Mouse (Mus musculus) liver, adult 2 months (tissue): ENCODE data around the gene Gm609. TPM values are rescaled to one million over a fixed set of nuclear protein-coding genes. Genes with fewer than 3 reads are reported as not detected.

Source experiments
- DNase-seq: peaks from one replicate; pipeline ENCODE4 v3.0.0-alpha.2; 2011; ENCODE audit warnings: low read depth, low spot score; ENCODE audit errors: extremely low read depth
- H3K27ac ChIP-seq: fragments of 200-500 bp; replicated peaks from 2 replicates; pipeline ENCODE4 v1.5.1; 2012; ENCODE audit warnings: low read depth, mild to moderate bottlenecking, control low read depth, inconsistent platforms, low read length; ENCODE audit not compliant: insufficient read depth
- H3K27me3 ChIP-seq: fragments of 200-500 bp; 2 replicates; pipeline ENCODE4 v1.6.1; 2012; ENCODE audit warnings: mild to moderate bottlenecking, moderate library complexity, low read length, inconsistent platforms; ENCODE audit not compliant: control insufficient read depth, insufficient read depth
- H3K36me3 ChIP-seq: fragments of 200-500 bp; 2 replicates; pipeline ENCODE4 v1.6.1; 2012; ENCODE audit warnings: low read length, inconsistent platforms; ENCODE audit not compliant: control insufficient read depth, insufficient read depth
- H3K4me1 ChIP-seq: fragments of 200-500 bp; 2 replicates; pipeline ENCODE4 v1.6.1; 2011; ENCODE audit warnings: low read length; ENCODE audit not compliant: control insufficient read depth, insufficient read depth
- H3K4me3 ChIP-seq: fragments of 200-500 bp; 2 replicates; pipeline ENCODE4 v1.5.1; 2011; ENCODE audit warnings: low read depth, mild to moderate bottlenecking, control low read depth, low read length, moderate library complexity; ENCODE audit not compliant: insufficient read depth
- H3K79me2 ChIP-seq: fragments of 200-500 bp; 2 replicates; pipeline ENCODE4 v1.6.1; 2012; ENCODE audit warnings: inconsistent platforms, mild to moderate bottlenecking, low read length, moderate library complexity; ENCODE audit not compliant: control insufficient read depth, insufficient read depth
- H3K9ac ChIP-seq: fragments of 200-500 bp; 2 replicates; pipeline ENCODE4 v1.6.1; 2012; ENCODE audit warnings: low read depth, mild to moderate bottlenecking, control low read depth, inconsistent platforms, low read length
- CTCF ChIP-seq: fragments of 200-500 bp; IDR thresholded peaks from 2 replicates; pipeline ENCODE4 v1.5.1; 2011; ENCODE audit warnings: low read depth, low read length, control low read depth
- POLR2A ChIP-seq: fragments of 200-500 bp; IDR thresholded peaks from 2 replicates; pipeline ENCODE4 v1.6.1; 2011; ENCODE audit warnings: low read length, control low read depth; ENCODE audit not compliant: insufficient read depth; ENCODE audit errors: extremely low read depth
- WGBS: fragments of 180-500 bp; shearing (Covaris S2); methylation state at CpG from one replicate; pipeline ENCODE4 v1.1.7; 2018; 5-methylcytosine and 5-hydroxymethylcytosine counted together
- polyA plus RNA-seq: library from polyadenylated mRNA; depleted of rRNA; stranded (reverse); fragments of >200 nt; gene quantifications from 2 replicates; pipeline ENCODE4 v1.2.3, GENCODE M21; 2012
- total RNA-seq: library from RNA; depleted of rRNA; stranded (reverse); fragments of >200 nt; gene quantifications from 2 replicates; pipeline ENCODE4 v1.2.3, GENCODE M21; 2014

Gm609 gene
- total and polyA plus RNA-seq, 2 experiments = 0.04 to 0.46 TPM

DNA sequence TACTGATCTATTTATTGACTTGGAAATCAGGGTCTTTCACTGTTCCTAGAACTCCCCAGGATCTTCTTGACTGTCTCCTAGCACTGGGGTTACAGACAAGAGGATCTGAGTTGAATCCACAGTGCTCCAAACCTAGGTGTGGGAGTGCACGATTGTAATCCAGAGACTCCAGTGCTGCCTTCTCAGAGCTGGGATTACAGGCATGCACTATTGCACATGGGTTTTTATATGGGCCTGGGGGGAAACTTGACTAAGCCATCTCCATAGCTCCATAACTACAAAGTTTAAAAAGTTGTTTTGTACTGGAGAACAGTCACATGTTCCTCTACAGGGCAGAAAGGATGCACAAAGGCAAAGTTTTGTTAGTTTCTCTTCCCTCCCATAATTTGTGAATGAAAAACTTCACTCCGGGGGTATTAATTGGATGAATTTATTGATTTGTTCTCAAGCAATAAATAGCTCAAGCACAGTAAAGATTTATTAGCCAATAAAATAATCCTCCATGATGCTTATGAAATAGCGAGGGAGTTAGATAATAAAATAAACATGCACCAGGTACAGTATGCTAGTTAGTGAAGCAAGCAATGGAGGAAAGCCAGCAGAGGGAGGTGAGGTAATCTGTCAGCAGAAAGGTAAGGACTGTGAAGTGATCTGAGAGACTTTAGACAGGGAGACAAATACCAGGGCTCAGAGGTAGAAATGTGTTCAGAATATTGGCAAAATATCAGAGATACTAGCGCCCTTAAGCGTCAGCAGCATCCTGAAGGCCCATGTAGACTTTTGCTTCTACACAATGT lies 114.4 kb downstream of the Gm609 start:
- no peaks in the 10 kb centered on the region for H3K27me3 ChIP-seq
- no peak overlapping the region for H3K9ac ChIP-seq
- no peak overlapping the region for H3K4me3 ChIP-seq
- 75% methylated on average over 5 of the region's 5 CpGs for WGBS
- H3K79me2 ChIP-seq = no peaks in the 10 kb centered on the region
- TF ChIP-seq POLR2A = no peak
- no peak for TF ChIP-seq CTCF
- H3K36me3 ChIP-seq = no peaks in the 10 kb centered on the region
- no peaks in the 10 kb centered on the region for H3K4me1 ChIP-seq
- DNase-seq = peak; percentile 12
- H3K27ac ChIP-seq = no peak overlapping the region

DNA sequence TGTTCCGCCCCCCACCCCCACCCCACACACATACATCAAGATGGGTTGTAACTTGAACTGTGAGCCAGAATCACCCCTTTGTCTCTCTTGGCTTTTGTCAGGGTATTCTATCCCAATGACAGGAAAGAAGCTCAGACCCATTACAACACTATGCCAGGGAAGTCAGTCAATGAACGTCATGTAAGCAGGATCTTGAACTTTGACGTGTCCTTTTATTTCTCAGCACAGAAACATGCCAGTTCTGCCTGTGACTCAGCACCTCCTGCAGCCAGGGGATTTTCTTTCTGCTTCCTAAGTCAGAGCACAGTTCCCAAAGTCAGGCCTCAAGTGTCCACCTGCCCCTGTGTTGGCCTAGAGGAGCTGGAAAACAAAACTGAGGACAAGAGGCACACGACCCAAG lies 115.4 kb downstream of the Gm609 start:
- Histone ChIP-seq H3K4me1 (no peaks in the 10 kb centered on the region), H3K27ac (no peak overlapping the region), H3K36me3 (no peaks in the 10 kb centered on the region), H3K79me2 (no peaks in the 10 kb centered on the region), H3K27me3 (no peaks in the 10 kb centered on the region), H3K4me3 (no peak overlapping the region), H3K9ac (no peak overlapping the region)
- 79% methylated on average over 4 of the region's 4 CpGs for WGBS
- DNase-seq = no peak
- no peak for TF ChIP-seq POLR2A
- TF ChIP-seq CTCF = no peak

DNA sequence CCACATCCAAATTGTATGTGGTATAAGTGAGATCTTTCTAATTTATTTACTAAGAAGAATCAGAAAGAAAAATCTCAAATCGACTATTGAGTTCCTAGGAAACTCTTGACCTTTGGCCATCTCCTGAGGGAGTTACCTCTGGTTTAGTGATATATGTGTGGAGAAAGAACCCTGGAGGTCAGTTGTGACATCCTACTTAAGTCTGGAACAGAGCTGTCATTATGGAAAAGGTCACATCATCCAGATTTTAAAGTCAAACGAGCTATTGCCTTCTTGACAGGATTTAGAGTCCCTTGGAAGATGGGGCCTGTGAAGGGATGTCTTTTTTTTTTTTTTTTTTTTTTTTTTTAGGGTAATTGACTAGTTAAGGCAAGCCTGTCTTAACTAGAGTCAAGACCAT lies 116.0 kb downstream of the Gm609 start:
- Histone ChIP-seq H3K79me2 (no peaks in the 10 kb centered on the region), H3K27ac (no peak overlapping the region), H3K4me1 (no peaks in the 10 kb centered on the region), H3K36me3 (no peaks in the 10 kb centered on the region), H3K4me3 (no peak overlapping the region), H3K9ac (no peak overlapping the region), H3K27me3 (no peaks in the 10 kb centered on the region)
- TF ChIP-seq CTCF (no peak), POLR2A (no peak)
- 57% methylated on average over 2 of the region's 2 CpGs for WGBS
- DNase-seq = no peak

- no peaks in the 10 kb centered on the region for H3K79me2 ChIP-seq
- H3K27ac ChIP-seq = no peak overlapping the region
- H3K36me3 ChIP-seq = no peaks in the 10 kb centered on the region
- H3K4me3 ChIP-seq = no peak overlapping the region
- H3K4me1 ChIP-seq = no peaks in the 10 kb centered on the region
- no peak for DNase-seq
- 79% methylated on average over 4 of the region's 4 CpGs for WGBS
- no peak overlapping the region for H3K9ac ChIP-seq
- no peaks in the 10 kb centered on the region for H3K27me3 ChIP-seq
- TF ChIP-seq POLR2A (no peak), CTCF (no peak)
These were observed 116.5 kb downstream of the Gm609 start for GRCm38 (mm10) chr16:45376294-45376693.

DNA sequence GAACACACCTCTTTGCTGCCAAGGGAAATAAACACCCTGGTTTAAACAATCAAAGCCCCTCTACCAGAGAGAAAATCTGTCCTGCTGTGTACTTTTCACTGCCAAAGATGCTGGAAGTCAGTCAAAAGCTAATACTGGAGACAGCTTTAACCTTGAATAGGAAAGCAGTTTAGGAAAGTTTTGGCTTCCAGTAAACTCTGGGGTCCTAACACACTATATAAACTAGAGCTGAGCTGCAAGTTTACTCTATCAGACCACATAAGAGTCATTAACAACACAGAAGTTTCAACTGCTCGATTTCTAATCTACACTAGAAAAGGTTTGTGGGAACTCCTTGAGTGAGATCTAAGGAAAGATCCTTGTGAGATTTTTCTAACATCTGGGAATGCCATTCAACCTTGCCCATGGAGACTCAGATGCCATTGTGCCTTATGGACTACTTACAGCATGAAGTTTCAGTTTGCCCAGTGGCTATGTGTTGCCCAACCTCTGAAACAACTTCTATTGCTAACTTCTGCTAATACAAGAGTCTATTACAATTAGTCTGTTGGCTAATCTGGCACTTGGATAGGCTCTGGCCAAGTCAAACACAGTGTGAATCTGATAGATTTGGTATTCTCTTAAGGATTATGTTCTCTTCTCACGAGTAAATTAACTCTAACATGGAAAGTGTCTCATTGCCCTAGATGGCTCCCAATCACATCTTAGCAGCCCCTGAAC lies 117.1 kb downstream of the Gm609 start:
- 62% methylated on average over 2 of the region's 2 CpGs for WGBS
- H3K9ac ChIP-seq = no peak overlapping the region
- no peak for TF ChIP-seq CTCF
- TF ChIP-seq POLR2A = no peak

DNA sequence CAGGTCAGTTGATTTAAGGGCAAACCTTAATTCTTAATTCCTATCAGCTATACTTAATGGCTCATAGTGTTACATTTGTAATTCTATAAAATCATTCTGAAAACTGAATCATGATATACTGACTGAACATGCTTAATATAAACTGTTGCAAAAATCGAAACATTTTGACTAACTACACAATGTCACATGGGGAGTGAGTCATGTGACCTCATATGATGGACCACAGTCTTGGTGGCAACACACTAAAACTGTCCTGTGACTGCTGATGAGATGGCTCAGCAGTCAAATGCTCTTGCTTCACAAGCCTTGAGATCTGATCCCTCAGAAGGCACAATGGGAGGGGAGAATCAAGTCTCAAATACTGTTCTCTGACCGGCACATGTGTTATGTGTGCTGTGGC lies 118.7 kb downstream of the Gm609 start:
- Histone ChIP-seq H3K27ac (no peak overlapping the region), H3K4me3 (no peak overlapping the region), H3K27me3 (no peaks in the 10 kb centered on the region), H3K79me2 (no peaks in the 10 kb centered on the region), H3K4me1 (no peaks in the 10 kb centered on the region), H3K36me3 (no peaks in the 10 kb centered on the region), H3K9ac (no peak overlapping the region)
- TF ChIP-seq POLR2A (no peak), CTCF (no peak)
- DNase-seq = no peak
- 81% methylated on average over 2 of the region's 2 CpGs for WGBS

More for the DNA sequence above, 117.1 kb downstream of the Gm609 start:
- H3K27ac ChIP-seq = no peak overlapping the region
- no peaks in the 10 kb centered on the region for H3K4me1 ChIP-seq
- no peaks in the 10 kb centered on the region for H3K36me3 ChIP-seq
- no peaks in the 10 kb centered on the region for H3K79me2 ChIP-seq
- no peaks in the 10 kb centered on the region for H3K27me3 ChIP-seq
- no peak for DNase-seq
- no peak overlapping the region for H3K4me3 ChIP-seq
